Mouse (Mus musculus): ENCODE measurements around the gene Zfp992.
"Not testable (repeated sequence)": the region's sequence is repeated elsewhere in the genome, so short reads cannot be mapped to it uniquely, and the experiment has no call there.

The Zfp992 gene

GRCm38 (mm10) chr4:146448950-146449349, at the start of gene Zfp992:
Gene Zfp992 (plus strand): TSS chr4:146449023.
- POLR2A ChIA-PET, result not testable (repeated sequence)

GRCm38 (mm10) chr4:146429467-146429866, 19.4 kb upstream of the Zfp992 start:
- POLR2A ChIA-PET, result interaction anchor here in 1 of 4 experiments (0.8 kb wide), 1 partner anchor 695 kb away, joined by 3 read pairs; no protein-coding TSS in a partner anchor
- CTCF ChIA-PET, result not testable (repeated sequence)

More at GRCm38 (mm10) chr4:146448950-146449349, at the start of gene Zfp992:
- CTCF ChIA-PET, result not testable (repeated sequence)

- CTCF ChIA-PET, POLR2A ChIA-PET: not testable (repeated sequence)
Observed at GRCm38 (mm10) chr4:146430876-146431275, 17.9 kb upstream of the Zfp992 start.

GRCm38 (mm10) chr4:146435539-146435938, 13.3 kb upstream of the Zfp992 start:
- POLR2A ChIA-PET, CTCF ChIA-PET: not testable (repeated sequence)

GRCm38 (mm10) chr4:146437256-146437655, 11.6 kb upstream of the Zfp992 start:
- POLR2A ChIA-PET, CTCF ChIA-PET: not testable (repeated sequence)

GRCm38 (mm10) chr4:146444345-146444744, 4.5 kb upstream of the Zfp992 start:
- POLR2A ChIA-PET, result interaction anchor here in 2 of 4 experiments (0.6 to 1.1 kb wide), 2 partner anchors 480 to 481 kb away, joined by 3 read pairs; no protein-coding TSS in a partner anchor
- CTCF ChIA-PET, result not testable (repeated sequence)

GRCm38 (mm10) chr4:146445121-146445520, 3.7 kb upstream of the Zfp992 start:
- CTCF ChIA-PET, POLR2A ChIA-PET: not testable (repeated sequence)

- POLR2A ChIA-PET, result interaction anchor here in 1 of 4 experiments (1.7 kb wide), 1 partner anchor 10 kb away, joined by 7 read pairs; no protein-coding TSS in a partner anchor
- CTCF ChIA-PET, result not testable (repeated sequence)
Observed at GRCm38 (mm10) chr4:146446135-146446534, 2.7 kb upstream of the Zfp992 start.

GRCm38 (mm10) chr4:146447016-146447415, 1.8 kb upstream of the Zfp992 start:
- CTCF ChIA-PET, result not testable (repeated sequence)
- POLR2A ChIA-PET, result interaction anchor here in 1 of 4 experiments (1.7 kb wide), 1 partner anchor 9 kb away, joined by 7 read pairs; no protein-coding TSS in a partner anchor

- CTCF ChIA-PET, POLR2A ChIA-PET: not testable (repeated sequence)
Observed at GRCm38 (mm10) chr4:146449711-146450110, 888 bp downstream of the Zfp992 start.

GRCm38 (mm10) chr4:146452576-146452975, 3.8 kb downstream of the Zfp992 start:
- POLR2A ChIA-PET, result interaction anchor here in 1 of 4 experiments (0.6 kb wide), 1 partner anchor 42 kb away, joined by 3 read pairs; no protein-coding TSS in a partner anchor
- CTCF ChIA-PET, result not testable (repeated sequence)

GRCm38 (mm10) chr4:146454170-146454569, 5.3 kb downstream of the Zfp992 start:
- POLR2A ChIA-PET, CTCF ChIA-PET: not testable (repeated sequence)

- CTCF ChIA-PET, result interaction anchor here in 1 of 4 experiments (0.6 kb wide), 1 partner anchor 73 kb away, joined by 4 read pairs; no protein-coding TSS in a partner anchor
- POLR2A ChIA-PET, result interaction anchor here in 1 of 4 experiments (1.4 kb wide), 1 partner anchor 8 kb away, joined by 7 read pairs; no protein-coding TSS in a partner anchor
Observed at GRCm38 (mm10) chr4:146454896-146455295, 6.1 kb downstream of the Zfp992 start.

- ChIA-PET CTCF (interaction anchor here in 1 of 4 experiments (0.6 kb wide), 1 partner anchor 73 kb away, joined by 4 read pairs; no protein-coding TSS in a partner anchor), POLR2A (interaction anchor here in 2 of 4 experiments (0.6 to 1.4 kb wide), 3 partner anchors 9 to 977 kb away, joined by 3 to 7 read pairs (median 4); no protein-coding TSS in a partner anchor)
Observed at GRCm38 (mm10) chr4:146455321-146455721, 6.5 kb downstream of the Zfp992 start.

GRCm38 (mm10) chr4:146456061-146456726, 7.4 kb downstream of the Zfp992 start:
- ChIA-PET POLR2A (interaction anchor here in 1 of 4 experiments (1.4 kb wide), 1 partner anchor 10 kb away, joined by 7 read pairs; no protein-coding TSS in a partner anchor), CTCF (no interaction called here)

GRCm38 (mm10) chr4:146457126-146457525, 8.3 kb downstream of the Zfp992 start:
- ChIA-PET POLR2A (no interaction called here), CTCF (no interaction called here)

GRCm38 (mm10) chr4:146457720-146458119, 8.9 kb downstream of the Zfp992 start:
- ChIA-PET CTCF (no interaction called here), POLR2A (no interaction called here)

- CTCF ChIA-PET, POLR2A ChIA-PET: not testable (repeated sequence)
Observed at GRCm38 (mm10) chr4:146459822-146460221, 11.0 kb downstream of the Zfp992 start.

- CTCF ChIA-PET, POLR2A ChIA-PET: not testable (repeated sequence)
Observed at GRCm38 (mm10) chr4:146460685-146461084, 11.9 kb downstream of the Zfp992 start.

GRCm38 (mm10) chr4:146463649-146464351, 15.0 kb downstream of the Zfp992 start:
- CTCF ChIA-PET, POLR2A ChIA-PET: not testable (repeated sequence)
